Mouse (Mus musculus) heart, embryonic 10.5 days (tissue): ENCODE data around the gene Adgre4. TPM values are rescaled to one million over a fixed set of nuclear protein-coding genes. Genes with fewer than 3 reads are reported as not detected.

Experiments used
- DNase-seq: peaks from one replicate; pipeline ENCODE4 v3.0.0-alpha.2; 2017; ENCODE audit warnings: low spot score
- H3K27ac ChIP-seq: fragments of 300-500 bp; sonication (generic); 2 replicates; pipeline ENCODE4 v1.5.1; 2016; ENCODE audit warnings: mild to moderate bottlenecking
- H3K27me3 ChIP-seq: fragments of 300-500 bp; sonication (generic); 2 replicates; pipeline ENCODE4 v1.6.1; 2016; ENCODE audit warnings: mild to moderate bottlenecking; ENCODE audit not compliant: poor library complexity, insufficient read depth, severe bottlenecking
- H3K36me3 ChIP-seq: fragments of 300-500 bp; sonication (generic); 2 replicates; pipeline ENCODE4 v1.6.1; 2016; ENCODE audit warnings: mild to moderate bottlenecking, moderate library complexity
- H3K4me1 ChIP-seq: fragments of 300-500 bp; sonication (generic); 2 replicates; pipeline ENCODE4 v1.6.1; 2016; ENCODE audit warnings: mild to moderate bottlenecking
- H3K4me3 ChIP-seq: fragments of 300-500 bp; sonication (generic); 2 replicates; pipeline ENCODE4 v1.5.1; 2016; ENCODE audit warnings: mild to moderate bottlenecking, moderate library complexity
- H3K9me3 ChIP-seq: fragments of 300-500 bp; sonication (generic); 2 replicates; pipeline ENCODE4 v1.6.1; 2016; ENCODE audit warnings: mild to moderate bottlenecking, moderate library complexity
- WGBS: fragments of 180-500 bp; shearing (Covaris S2); methylation state at CpG from one replicate; pipeline ENCODE4 v1.1.7; 2016; 5-methylcytosine and 5-hydroxymethylcytosine counted together
- polyA plus RNA-seq: library from polyadenylated mRNA; unstranded; fragments of >200 nt; fragmentation: Nextera tagmentation; extraction: Ambion mirVana; gene quantifications from 2 replicates; pipeline ENCODE4 v1.2.1, GENCODE M21; 2016

Gene Adgre4
- polyA plus RNA-seq = 0.05 TPM in 1 of 2 replicates, not detected in the other

DNA sequence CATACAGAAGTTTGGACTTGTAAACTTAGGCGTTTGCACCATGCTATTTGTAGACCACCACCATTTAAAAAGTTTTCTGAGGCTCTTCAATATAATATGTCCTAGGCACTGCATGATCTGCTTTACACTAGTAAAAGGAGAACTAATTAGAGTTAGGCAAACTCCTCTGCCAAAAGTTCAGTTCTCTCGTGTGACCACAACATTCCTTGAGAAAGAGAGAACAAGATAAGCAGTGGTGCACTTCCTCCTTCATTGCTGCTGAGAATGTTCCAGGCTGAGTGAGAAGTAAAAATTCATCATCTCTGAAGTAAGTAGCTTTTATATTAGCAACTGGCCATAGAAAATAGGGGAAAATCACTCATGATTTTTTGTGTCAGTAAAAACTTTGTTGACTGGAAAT, at the start of gene Adgre4:
Gene Adgre4 (plus strand): TSS at position 199 of the 400 bp plus-strand sequence.
- Histone ChIP-seq H3K27ac (no peak within 1 kb of the TSS), H3K4me3 (no peak within 1 kb of the TSS), H3K36me3 (no peaks in the 10 kb centered on the region), H3K9me3 (no peaks in the 10 kb centered on the region), H3K4me1 (no peaks in the 10 kb centered on the region), H3K27me3 (no peaks in the 10 kb centered on the region)
- no peak for DNase-seq
- 46% methylated on average over 2 of the region's 2 CpGs for WGBS

- WGBS = 56% methylated on average over 3 of the region's 3 CpGs
These were observed 47.5 kb upstream of the Adgre4 start for GRCm38 (mm10) chr17:55702161-55702820.

GRCm38 (mm10) chr17:55702865-55703264, 46.9 kb upstream of the Adgre4 start:
- H3K27me3 ChIP-seq = no peaks in the 10 kb centered on the region
- DNase-seq = no peak
- H3K36me3 ChIP-seq = peaks cover 20% of the 10 kb centered on the region; the same call in 1 of the 2 replicates
- 62% methylated on average over 5 of the region's 5 CpGs for WGBS
- H3K9me3 ChIP-seq = no peaks in the 10 kb centered on the region
- H3K27ac ChIP-seq = no peak overlapping the region
- no peaks in the 10 kb centered on the region for H3K4me1 ChIP-seq
- H3K4me3 ChIP-seq = no peak overlapping the region

More at GRCm38 (mm10) chr17:55702161-55702820, 47.5 kb upstream of the Adgre4 start:
- H3K4me3 ChIP-seq = no peak overlapping the region
- peak; percentile 80 for DNase-seq
- H3K27ac ChIP-seq = no peak overlapping the region
- peaks cover 22% of the 10 kb centered on the region for H3K36me3 ChIP-seq
- H3K27me3 ChIP-seq = no peaks in the 10 kb centered on the region
- H3K9me3 ChIP-seq = no peaks in the 10 kb centered on the region
- H3K4me1 ChIP-seq = no peaks in the 10 kb centered on the region

DNA sequence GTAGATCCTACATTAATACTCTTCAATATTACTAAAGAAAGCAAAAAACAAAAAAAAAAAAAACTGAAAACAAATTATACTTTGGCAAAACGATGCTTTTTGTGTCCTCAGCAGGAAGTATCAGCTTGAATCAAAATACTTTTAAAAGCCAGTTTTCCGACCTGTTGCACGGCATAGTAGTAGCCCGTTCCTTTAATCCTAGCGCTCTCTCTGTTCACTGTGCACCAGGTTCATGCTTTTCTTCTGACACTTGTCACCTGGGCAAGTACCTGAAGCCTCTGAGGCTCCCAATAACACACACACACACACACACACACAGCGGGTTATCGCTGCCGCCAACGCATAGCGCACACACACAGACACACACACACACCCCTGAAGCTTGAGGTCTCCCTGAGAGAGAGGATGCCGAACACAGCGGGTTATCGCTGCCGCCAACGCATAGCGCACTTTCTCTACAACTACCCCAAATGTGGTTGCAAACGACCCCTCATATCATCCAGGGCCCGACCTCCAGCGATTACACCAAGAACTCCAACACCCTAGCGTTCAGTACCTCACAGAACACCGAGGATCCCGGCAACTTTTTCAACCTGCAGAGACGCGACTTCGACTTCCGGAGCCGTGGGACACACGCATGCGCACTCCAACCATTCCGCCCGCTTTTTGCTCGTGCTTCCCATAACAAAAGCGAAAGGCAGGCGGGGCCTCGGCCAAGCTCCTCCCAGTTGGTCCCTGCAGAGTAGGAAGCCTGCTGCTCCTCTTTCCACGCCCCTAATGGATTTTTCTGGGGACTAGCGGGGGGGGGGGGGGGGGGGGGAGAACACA, 37.6 kb upstream of the Adgre4 start, which contains the start of gene Pot1b:
Gene Pot1b (minus strand): TSS at position 645 of the 828 bp plus-strand sequence.
- WGBS = under 1% methylated on average over 36 of the region's 37 CpGs
- Histone ChIP-seq H3K4me3 (peak within 1 kb of the TSS; percentile 80), H3K27ac (peak within 1 kb of the TSS; percentile 86), H3K4me1 (no peaks in the 10 kb centered on the region), H3K9me3 (no peaks in the 10 kb centered on the region), H3K36me3 (0 out of 2 replicates have a peak, but pooled peaks cover 3% of the 10 kb centered on the region), H3K27me3 (no peaks in the 10 kb centered on the region)
- peak; percentile 98 for DNase-seq

DNA sequence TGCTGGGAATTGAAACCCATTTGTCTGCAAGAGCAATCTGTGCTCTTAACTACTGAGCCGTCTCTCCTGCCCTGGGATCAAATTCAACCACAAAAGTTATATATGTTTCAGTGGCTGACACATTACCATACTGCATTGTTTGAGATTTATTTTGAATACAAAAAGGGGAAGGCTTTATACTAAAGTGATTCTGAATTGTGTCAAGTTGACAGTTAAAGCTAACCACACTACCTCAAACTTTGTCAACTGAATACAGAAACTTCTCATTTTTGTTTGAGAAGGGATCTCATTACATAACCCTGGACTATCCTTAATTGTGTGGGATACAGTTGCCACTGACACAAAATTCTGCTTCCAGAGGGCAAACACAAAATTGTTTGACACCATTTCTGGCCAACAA, 28.5 kb upstream of the Adgre4 start:
- Histone ChIP-seq H3K9me3 (no peaks in the 10 kb centered on the region), H3K4me3 (no peak overlapping the region), H3K4me1 (no peaks in the 10 kb centered on the region), H3K27ac (no peak overlapping the region), H3K36me3 (no peaks in the 10 kb centered on the region), H3K27me3 (no peaks in the 10 kb centered on the region)
- DNase-seq = no peak
- 86% methylated on average over 1 of the region's 1 CpGs for WGBS

DNA sequence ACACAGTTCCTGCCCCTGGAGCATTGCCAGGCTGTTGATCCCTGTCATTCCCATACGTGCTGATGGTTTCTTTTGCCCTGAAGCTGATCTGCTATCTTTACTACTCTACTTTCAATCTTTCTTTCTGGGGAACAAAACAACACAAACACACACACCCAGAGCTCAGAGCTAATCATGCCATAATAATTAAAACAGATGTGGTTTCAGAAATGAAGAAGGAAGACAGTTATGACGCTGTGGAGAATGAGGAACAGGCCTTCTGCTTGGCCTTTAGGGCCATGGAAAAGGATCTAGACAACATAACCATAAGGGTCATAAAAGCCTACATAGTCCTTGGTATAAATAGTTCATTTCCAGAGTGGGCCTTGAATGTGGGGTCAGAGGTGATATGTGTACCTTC, 27.5 kb upstream of the Adgre4 start:
- WGBS = 70% methylated on average over 2 of the region's 2 CpGs
- Histone ChIP-seq H3K9me3 (no peaks in the 10 kb centered on the region), H3K27me3 (no peaks in the 10 kb centered on the region), H3K4me3 (no peak overlapping the region), H3K36me3 (no peaks in the 10 kb centered on the region), H3K27ac (no peak overlapping the region), H3K4me1 (no peaks in the 10 kb centered on the region)
- DNase-seq = no peak

DNA sequence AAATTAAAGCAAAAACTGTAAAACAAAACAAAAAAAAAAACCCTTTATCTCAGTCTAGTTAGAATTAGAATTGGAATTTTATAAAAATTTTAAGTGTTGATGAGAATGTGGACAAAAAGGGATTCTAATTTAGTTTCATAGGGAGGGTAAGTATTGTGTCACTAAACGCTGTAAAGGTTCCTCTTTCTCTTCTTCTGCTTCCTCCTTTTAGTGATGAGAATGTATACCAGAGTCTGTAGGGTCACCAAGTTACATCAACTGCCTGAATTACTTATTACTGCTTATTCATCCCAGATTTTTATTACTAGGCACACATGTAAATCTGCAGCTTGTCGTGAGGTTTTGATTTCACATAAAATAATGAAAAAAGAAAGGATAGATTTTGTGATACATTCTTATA, 23.6 kb upstream of the Adgre4 start:
- 72% methylated on average over 2 of the region's 2 CpGs for WGBS
- DNase-seq = no peak
- Histone ChIP-seq H3K27ac (no peak overlapping the region), H3K4me1 (no peaks in the 10 kb centered on the region), H3K4me3 (no peak overlapping the region), H3K36me3 (no peaks in the 10 kb centered on the region), H3K9me3 (no peaks in the 10 kb centered on the region), H3K27me3 (no peaks in the 10 kb centered on the region)

GRCm38 (mm10) chr17:55736675-55737074, 13.1 kb upstream of the Adgre4 start:
- Histone ChIP-seq H3K36me3 (no peaks in the 10 kb centered on the region), H3K9me3 (no peaks in the 10 kb centered on the region), H3K4me3 (no peak overlapping the region), H3K27me3 (no peaks in the 10 kb centered on the region), H3K4me1 (no peaks in the 10 kb centered on the region), H3K27ac (no peak overlapping the region)
- WGBS = 62% methylated on average over 1 of the region's 1 CpGs
- DNase-seq = no peak

DNA sequence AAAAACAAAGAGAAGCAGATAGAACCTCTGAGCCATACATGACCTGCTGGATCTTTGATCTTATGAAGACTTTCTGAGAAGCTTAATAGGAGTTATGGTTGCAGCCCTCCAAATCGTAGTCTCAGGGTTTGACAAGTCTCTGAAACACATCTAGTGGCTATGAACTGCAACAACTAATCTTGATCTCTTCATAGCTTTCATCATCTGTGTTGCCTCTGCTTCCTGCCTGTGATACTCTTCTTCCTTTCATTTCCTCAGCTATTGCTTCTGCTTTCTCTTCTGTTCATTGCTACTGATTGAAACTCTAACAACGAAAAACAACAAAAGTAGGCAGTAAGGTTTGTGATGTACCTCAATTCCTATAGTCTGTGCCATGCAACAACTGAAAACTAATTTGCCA, 1.4 kb downstream of the Adgre4 start:
- Histone ChIP-seq H3K27ac (no peak overlapping the region), H3K36me3 (no peaks in the 10 kb centered on the region), H3K4me1 (no peaks in the 10 kb centered on the region), H3K27me3 (no peaks in the 10 kb centered on the region), H3K4me3 (no peak overlapping the region), H3K9me3 (no peaks in the 10 kb centered on the region)
- WGBS = 78% methylated on average over 2 of the region's 2 CpGs
- no peak for DNase-seq

DNA sequence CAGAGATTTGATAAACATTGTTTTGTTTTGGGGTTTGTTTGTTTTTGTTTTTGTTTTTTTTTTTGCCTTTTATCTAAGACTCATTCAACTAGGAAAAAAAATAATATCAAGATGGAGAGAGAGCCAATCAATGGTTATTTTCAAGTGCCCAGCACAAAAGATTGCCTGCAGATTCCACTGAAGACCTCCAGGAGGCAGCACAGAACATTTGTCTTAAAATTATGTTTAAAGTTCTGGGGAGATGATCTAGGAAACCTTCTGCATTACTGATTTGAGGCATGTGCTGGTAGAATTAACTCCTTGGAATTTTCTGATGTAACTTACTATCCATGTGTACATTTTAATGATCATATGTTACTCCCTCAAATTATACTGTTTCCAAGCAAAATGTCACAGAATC, 63.9 kb downstream of the Adgre4 start:
- no peaks in the 10 kb centered on the region for H3K4me1 ChIP-seq
- no peaks in the 10 kb centered on the region for H3K36me3 ChIP-seq
- no peaks in the 10 kb centered on the region for H3K9me3 ChIP-seq
- H3K4me3 ChIP-seq = no peak overlapping the region
- DNase-seq = no peak
- no peaks in the 10 kb centered on the region for H3K27me3 ChIP-seq
- no peak overlapping the region for H3K27ac ChIP-seq

GRCm38 (mm10) chr17:55816853-55817252, 67.1 kb downstream of the Adgre4 start:
- WGBS = 85% methylated on average over 4 of the region's 4 CpGs
- Histone ChIP-seq H3K4me1 (no peaks in the 10 kb centered on the region), H3K27me3 (no peaks in the 10 kb centered on the region), H3K9me3 (no peaks in the 10 kb centered on the region), H3K27ac (no peak overlapping the region), H3K4me3 (no peak overlapping the region), H3K36me3 (no peaks in the 10 kb centered on the region)
- no peak for DNase-seq

DNA sequence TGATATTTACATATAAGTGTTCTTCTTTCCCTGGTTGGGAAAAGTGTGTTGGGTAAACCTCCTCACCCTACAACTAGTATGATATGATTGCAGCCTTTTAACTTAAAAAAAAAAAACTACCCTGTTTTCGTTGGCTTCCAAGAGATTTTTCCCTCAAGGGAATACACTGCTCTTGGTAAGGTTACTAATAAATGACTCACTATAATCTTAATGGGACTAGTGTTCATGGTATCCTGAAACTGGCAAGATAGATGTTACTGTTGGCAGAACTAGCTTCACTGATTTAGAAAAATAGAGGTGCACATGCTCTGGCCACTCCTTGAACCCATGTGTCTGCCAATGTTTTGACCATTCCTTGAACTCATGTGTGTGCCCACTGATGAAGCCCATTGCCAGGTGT, 71.8 kb downstream of the Adgre4 start:
- no peaks in the 10 kb centered on the region for H3K36me3 ChIP-seq
- no peaks in the 10 kb centered on the region for H3K4me1 ChIP-seq
- no peaks in the 10 kb centered on the region for H3K9me3 ChIP-seq
- no peak overlapping the region for H3K27ac ChIP-seq
- 67% methylated on average over 1 of the region's 1 CpGs for WGBS
- no peak overlapping the region for H3K4me3 ChIP-seq
- no peak for DNase-seq
- H3K27me3 ChIP-seq = no peaks in the 10 kb centered on the region

DNA sequence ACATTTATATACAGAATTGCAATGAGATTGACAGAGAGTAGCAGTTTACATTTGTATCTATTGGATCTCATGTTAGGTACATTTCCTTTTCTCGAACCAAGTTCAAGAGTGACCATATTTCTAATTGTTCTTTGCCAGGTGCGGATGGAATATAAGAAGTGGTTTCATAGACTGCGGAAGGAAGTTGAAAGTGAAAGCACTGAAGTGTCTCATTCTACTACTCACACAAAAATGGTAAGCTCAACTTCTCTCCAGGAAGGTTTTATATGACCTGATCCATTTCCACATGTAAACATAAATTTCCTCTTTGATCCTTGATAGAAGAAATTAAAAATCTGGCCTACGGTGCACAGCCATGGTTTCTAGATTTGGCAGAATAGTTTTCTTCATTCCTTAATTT, 93.3 kb downstream of the Adgre4 start:
- Histone ChIP-seq H3K27me3 (no peaks in the 10 kb centered on the region), H3K4me1 (no peaks in the 10 kb centered on the region), H3K4me3 (no peak overlapping the region), H3K27ac (no peak overlapping the region), H3K36me3 (no peaks in the 10 kb centered on the region), H3K9me3 (no peaks in the 10 kb centered on the region)
- no peak for DNase-seq
- 81% methylated on average over 4 of the region's 4 CpGs for WGBS
